Mouse (Mus musculus) intestine, postnatal 0 days (tissue): ENCODE results near the gene BC030867. TPM values are rescaled to one million over a fixed set of nuclear protein-coding genes. Genes with fewer than 3 reads are reported as not detected.

Experiments used
- ATAC-seq: fragments of 200-750 bp; cut with Nextera tagmentation; 2 replicates; pipeline ENCODE4 v1.8.0; 2017; ENCODE audit warnings: mild to moderate bottlenecking, moderate TSS enrichment, moderate library complexity
- H3K27ac ChIP-seq: fragments of 300-500 bp; sonication (generic); 2 replicates; pipeline ENCODE4 v1.5.1; 2014; ENCODE audit warnings: mild to moderate bottlenecking, low read depth, low read length, moderate library complexity
- H3K27me3 ChIP-seq: fragments of 300-500 bp; sonication (generic); replicated peaks from 2 replicates; pipeline ENCODE4 v1.6.1; 2014; ENCODE audit warnings: low read length, mixed read lengths; ENCODE audit not compliant: control insufficient read depth, insufficient read depth
- H3K36me3 ChIP-seq: fragments of 300-500 bp; sonication (generic); 2 replicates; pipeline ENCODE4 v1.6.1; 2014; ENCODE audit warnings: mild to moderate bottlenecking, moderate library complexity; ENCODE audit not compliant: control insufficient read depth, insufficient read depth
- H3K4me1 ChIP-seq: fragments of 300-500 bp; sonication (generic); replicated peaks from 2 replicates; pipeline ENCODE4 v1.6.1; 2014; ENCODE audit warnings: antibody characterized with exemption, low read length, mixed read lengths; ENCODE audit not compliant: control insufficient read depth, insufficient read depth
- H3K4me2 ChIP-seq: fragments of 300-500 bp; sonication (generic); replicated peaks from 2 replicates; pipeline ENCODE4 v1.6.1; 2014; ENCODE audit warnings: low read depth, mild to moderate bottlenecking, moderate library complexity
- H3K4me3 ChIP-seq: fragments of 300-500 bp; sonication (generic); 2 replicates; pipeline ENCODE4 v1.5.1; 2014; ENCODE audit warnings: low read depth, low read length
- H3K9ac ChIP-seq: fragments of 300-500 bp; sonication (generic); 2 replicates; pipeline ENCODE4 v1.6.1; 2014; ENCODE audit warnings: mild to moderate bottlenecking, low read depth, low read length
- H3K9me3 ChIP-seq: fragments of 300-500 bp; sonication (generic); 2 replicates; pipeline ENCODE4 v1.6.1; 2016; ENCODE audit warnings: mixed run types; ENCODE audit not compliant: control insufficient read depth
- CTCF ChIP-seq: sonication (generic); IDR thresholded peaks from 2 replicates; pipeline ENCODE4 v1.5.1; 2016; ENCODE audit warnings: low read depth, mild to moderate bottlenecking, control low read depth, antibody characterized with exemption, moderate library complexity
- WGBS: fragments of 180-500 bp; shearing (Covaris S2); extraction: QIAGEN DNeasy Blood & Tissue Kit; methylation state at CpG from one replicate; pipeline ENCODE4 v1.1.7; 2014; 5-methylcytosine and 5-hydroxymethylcytosine counted together
- polyA plus RNA-seq: library from polyadenylated mRNA; unstranded; fragments of >200 nt; fragmentation: Nextera tagmentation; extraction: Ambion mirVana; gene quantifications from 2 replicates; pipeline ENCODE4 v1.2.1, GENCODE M21; 2015

BC030867 gene
- polyA plus RNA-seq = 2.7 and 3.4 TPM in 2 replicates

DNA sequence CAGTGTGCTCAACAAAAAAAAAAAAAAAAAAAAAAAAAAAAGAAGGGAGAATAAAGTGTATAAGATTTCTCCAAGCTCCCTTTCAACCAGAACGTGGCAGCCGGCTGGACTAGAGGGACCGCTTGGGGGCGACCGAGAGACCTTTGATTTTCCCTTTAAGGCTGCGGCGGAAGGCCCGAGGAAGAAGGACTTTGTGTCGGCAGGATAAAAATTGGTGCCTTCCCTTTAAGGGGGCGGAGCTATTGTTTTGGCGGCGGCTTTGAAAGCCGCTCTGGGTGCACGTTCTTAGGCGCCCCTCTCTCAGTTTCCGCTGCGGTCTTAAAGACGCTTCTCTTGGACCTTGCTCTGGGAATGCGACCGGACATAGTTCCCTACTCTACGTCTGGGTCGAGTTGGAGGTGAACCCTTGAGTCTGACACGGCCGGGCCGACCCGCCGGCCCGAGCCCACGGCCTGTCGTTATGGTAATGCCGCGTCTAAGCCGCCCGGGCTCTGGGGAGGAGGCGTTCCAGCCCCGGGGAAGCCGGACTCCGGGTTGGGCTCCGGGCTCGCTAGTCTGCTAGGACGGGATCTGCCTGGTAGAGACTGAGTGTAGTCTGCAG is at the start of gene BC030867:
Gene BC030867 (plus strand): TSS at position 253 of the 601 bp plus-strand sequence.
- H3K9me3 ChIP-seq = no peaks in the 10 kb centered on the region
- TF ChIP-seq CTCF = peak; percentile 85
- ATAC-seq = peak; percentile 70
- peak within 1 kb of the TSS; percentile 69 for H3K4me3 ChIP-seq
- no peaks in the 10 kb centered on the region for H3K4me1 ChIP-seq
- no peak within 1 kb of the TSS for H3K27ac ChIP-seq
- H3K36me3 ChIP-seq = no peaks in the 10 kb centered on the region
- peak within 1 kb of the TSS; percentile 55; the same call in 1 of the 2 replicates for H3K9ac ChIP-seq
- WGBS = under 1% methylated on average over 41 of the region's 41 CpGs
- peak within 1 kb of the TSS; percentile 94 for H3K4me2 ChIP-seq
- H3K27me3 ChIP-seq = no peaks in the 10 kb centered on the region

DNA sequence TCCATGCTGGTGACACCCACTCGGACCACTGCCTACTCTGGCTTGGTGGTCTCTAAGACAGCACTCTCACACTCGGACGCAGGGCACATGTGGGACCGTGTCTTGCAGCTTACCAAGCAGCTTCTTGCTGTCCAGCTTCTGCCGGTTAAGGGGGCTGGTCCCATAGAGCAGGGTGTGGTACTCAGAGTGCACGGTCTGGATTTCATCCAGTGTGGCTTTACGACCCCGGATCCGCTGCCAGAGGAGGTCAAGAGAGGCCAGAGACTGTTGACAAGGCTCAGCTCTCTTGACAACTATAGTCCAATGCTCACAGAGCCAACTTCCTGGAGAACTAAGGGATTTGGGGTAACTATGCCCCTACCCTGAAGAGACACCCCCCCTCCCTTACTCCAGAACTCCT is 48.8 kb upstream of the BC030867 start:
- Histone ChIP-seq H3K4me2 (no peak overlapping the region), H3K36me3 (peaks cover 97% of the 10 kb centered on the region), H3K4me1 (no peaks in the 10 kb centered on the region), H3K9me3 (no peaks in the 10 kb centered on the region), H3K27me3 (no peaks in the 10 kb centered on the region), H3K9ac (no peak overlapping the region), H3K4me3 (no peak overlapping the region), H3K27ac (no peak overlapping the region)
- no peak for ATAC-seq
- no peak for TF ChIP-seq CTCF
- 46% methylated on average over 9 of the region's 9 CpGs for WGBS

DNA sequence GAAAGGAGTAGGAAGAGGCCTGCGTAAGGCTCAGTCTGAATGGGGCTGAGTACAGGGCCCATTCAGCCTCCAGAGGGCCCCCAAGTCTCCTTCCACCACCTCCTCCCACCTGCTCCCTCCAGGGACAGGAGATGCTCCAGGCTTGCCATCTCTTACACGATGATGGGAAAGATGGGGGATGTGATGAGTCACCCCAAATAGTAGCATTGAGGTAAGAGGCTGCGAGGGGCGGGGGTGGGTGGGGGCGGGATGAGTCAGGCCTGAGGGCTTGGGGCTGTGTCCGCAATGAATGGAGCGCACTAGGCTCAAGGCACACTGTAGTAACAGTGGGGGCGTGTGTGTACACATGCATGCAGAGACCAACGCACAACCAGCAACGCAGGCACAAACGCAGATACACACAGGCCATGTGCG is 47.3 kb upstream of the BC030867 start:
- H3K4me3 ChIP-seq = no peak overlapping the region
- no peak overlapping the region for H3K9ac ChIP-seq
- no peak overlapping the region for H3K4me2 ChIP-seq
- peaks cover 97% of the 10 kb centered on the region for H3K36me3 ChIP-seq
- no peaks in the 10 kb centered on the region for H3K4me1 ChIP-seq
- ATAC-seq = no peak
- H3K9me3 ChIP-seq = no peaks in the 10 kb centered on the region
- TF ChIP-seq CTCF = peak; percentile 52
- H3K27ac ChIP-seq = no peak overlapping the region
- H3K27me3 ChIP-seq = no peaks in the 10 kb centered on the region
- WGBS = 83% methylated on average over 12 of the region's 12 CpGs

DNA sequence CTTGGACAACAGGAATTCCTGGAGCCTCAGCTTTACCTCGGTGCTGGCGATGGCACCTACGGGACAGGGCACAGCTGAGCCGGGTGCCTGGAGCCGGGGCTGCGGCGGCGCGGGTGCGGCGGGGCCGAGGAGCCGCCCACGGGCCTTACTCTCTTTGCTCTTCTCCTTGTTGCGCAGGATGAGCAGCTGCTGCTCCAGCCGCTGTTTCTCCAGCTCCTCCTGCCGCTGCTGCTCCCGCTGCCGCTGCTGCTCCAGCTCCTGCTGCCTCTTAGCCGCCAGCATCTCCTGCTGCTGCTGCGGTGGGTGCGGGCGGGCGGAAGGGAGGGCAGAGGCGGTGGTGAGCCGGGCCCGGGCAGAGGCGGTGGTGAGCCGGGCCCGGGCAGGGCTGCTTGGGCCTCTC is 42.2 kb upstream of the BC030867 start:
- H3K9ac ChIP-seq = no peak overlapping the region
- H3K27me3 ChIP-seq = no peaks in the 10 kb centered on the region
- no peak overlapping the region for H3K27ac ChIP-seq
- peaks cover 61% of the 10 kb centered on the region for H3K36me3 ChIP-seq
- no peak overlapping the region for H3K4me3 ChIP-seq
- no peak for ATAC-seq
- no peak for TF ChIP-seq CTCF
- H3K4me1 ChIP-seq = peaks cover 3% of the 10 kb centered on the region; the same call in 1 of the 2 replicates
- WGBS = 78% methylated on average over 28 of the region's 30 CpGs
- no peaks in the 10 kb centered on the region for H3K9me3 ChIP-seq
- no peak overlapping the region for H3K4me2 ChIP-seq

- no peak overlapping the region for H3K27ac ChIP-seq
- peaks cover 3% of the 10 kb centered on the region; the same call in 1 of the 2 replicates for H3K4me1 ChIP-seq
- no peaks in the 10 kb centered on the region for H3K27me3 ChIP-seq
- no peak for ATAC-seq
- WGBS = 49% methylated on average over 11 of the region's 11 CpGs
- no peaks in the 10 kb centered on the region for H3K9me3 ChIP-seq
- peaks cover 50% of the 10 kb centered on the region for H3K36me3 ChIP-seq
- no peak overlapping the region for H3K4me3 ChIP-seq
- peak overlapping the region; percentile 13; the same call in 1 of the 2 replicates for H3K4me2 ChIP-seq
- no peak overlapping the region for H3K9ac ChIP-seq
- no peak for TF ChIP-seq CTCF
Measured at GRCm38 (mm10) chr11:102207825-102208777, 40.6 kb upstream of the BC030867 start.

GRCm38 (mm10) chr11:102208846-102209245 is 39.8 kb upstream of the BC030867 start:
- Histone ChIP-seq H3K27ac (no peak overlapping the region), H3K27me3 (no peaks in the 10 kb centered on the region), H3K9ac (no peak overlapping the region), H3K36me3 (peaks cover 43% of the 10 kb centered on the region), H3K4me2 (no peak overlapping the region), H3K4me3 (no peak overlapping the region), H3K4me1 (peaks cover 8% of the 10 kb centered on the region; the same call in 1 of the 2 replicates), H3K9me3 (no peaks in the 10 kb centered on the region)
- 60% methylated on average over 3 of the region's 4 CpGs for WGBS
- no peak for TF ChIP-seq CTCF
- no peak for ATAC-seq
